9 mouse cellular contexts compared by ENCODE assay signal in the genomic region with DNA sequence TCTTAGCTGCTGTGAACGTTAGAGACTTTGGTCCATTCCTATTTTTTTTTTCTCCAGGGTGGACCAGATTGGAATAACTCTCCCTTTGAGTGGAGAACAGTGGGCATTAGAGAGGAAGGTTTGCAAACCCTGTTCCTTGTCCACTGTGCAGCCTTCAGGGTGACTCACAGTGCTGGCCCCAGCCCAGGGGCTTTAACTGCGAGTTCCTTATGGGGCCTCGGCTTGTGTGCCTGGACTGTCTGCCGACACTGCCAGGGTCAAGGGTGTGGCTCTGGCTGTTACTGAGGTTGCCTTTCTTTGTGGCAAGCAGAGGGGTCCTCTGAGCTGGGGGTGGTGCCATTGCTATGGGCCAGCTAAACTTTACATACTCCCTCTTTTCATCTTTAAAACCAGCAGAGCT. TPM values are rescaled to one million over a fixed set of nuclear protein-coding genes. Genes with fewer than 3 reads are reported as not detected.
DNase-seq lines count a peak whose midpoint lies in the region; ATAC-seq and TF ChIP-seq lines count a peak whose summit lies in the region.
"Had no signal": no experiment of that assay in that cellular context is flagged by ENCODE, and none has a peak within 500 bp of the region (broad histone marks: within the 10 kb centered on the region; RNA-seq: fewer than 3 reads in every experiment).

No protein-coding gene starts in this region.

- H3K4me2 ChIP-seq in midbrain, embryonic 13.5 days (replicated peaks) = no peak overlapping the region
- H3K4me2 ChIP-seq in midbrain, embryonic 16.5 days (ENCODE audit: low read length) = no peak overlapping the region
- H3K4me2 ChIP-seq in stomach, postnatal 0 days (replicated peaks; ENCODE audit: low read depth) = 0 out of 2 replicates have a peak overlapping the region, but pooled peaks have one; percentile 1
- H3K4me2 ChIP-seq in kidney, embryonic 15.5 days = no peak overlapping the region
- no peak overlapping the region for H3K4me2 ChIP-seq in hindbrain, embryonic 12.5 days (replicated peaks)
- H3K4me2 ChIP-seq: embryonic facial prominence, embryonic 13.5 days had no signal

- peaks cover 10% of the 10 kb centered on the region; the same call in 1 of the 2 replicates for H3K4me1 ChIP-seq in cerebellum, adult 2 months (ENCODE audit: control insufficient read depth, insufficient read depth, low read length)
- peaks cover 22% of the 10 kb centered on the region for H3K4me1 ChIP-seq in midbrain, embryonic 13.5 days (replicated peaks)
- peaks cover 14% of the 10 kb centered on the region for H3K4me1 ChIP-seq in midbrain, embryonic 16.5 days (ENCODE audit: control insufficient read depth, insufficient read depth, low read length)
- peaks cover 55% of the 10 kb centered on the region for H3K4me1 ChIP-seq in heart, embryonic 10.5 days
- H3K4me1 ChIP-seq in stomach, postnatal 0 days (replicated peaks; ENCODE audit: control insufficient read depth, insufficient read depth) = peaks cover 10% of the 10 kb centered on the region; the same call in 1 of the 2 replicates
- peaks cover 24% of the 10 kb centered on the region for H3K4me1 ChIP-seq in kidney, embryonic 15.5 days
- peaks cover 12% of the 10 kb centered on the region for H3K4me1 ChIP-seq in hindbrain, embryonic 12.5 days

- TF ChIP-seq CTCF in cerebellum, adult 2 months (IDR thresholded peaks at IDR 0.05; ENCODE audit: borderline replicate concordance, insufficient read depth, low read depth, low read length) = no peak
- TF ChIP-seq CTCF in stomach, postnatal 0 days (IDR thresholded peaks at IDR 0.05; ENCODE audit: low read depth) = no peak

- WGBS in cerebellum, adult 2 months = 12% methylated on average over 4 of the region's 4 CpGs
- 76% methylated on average over 4 of the region's 4 CpGs for WGBS in midbrain, embryonic 13.5 days
- WGBS in midbrain, embryonic 16.5 days = 80% methylated on average over 4 of the region's 4 CpGs
- WGBS in heart, embryonic 10.5 days = 52% methylated on average over 4 of the region's 4 CpGs
- WGBS in stomach, postnatal 0 days = 13% methylated on average over 4 of the region's 4 CpGs
- 60% methylated on average over 4 of the region's 4 CpGs for WGBS in kidney, embryonic 15.5 days
- 74% methylated on average over 4 of the region's 4 CpGs for WGBS in hindbrain, embryonic 12.5 days

- no peak for TF ChIP-seq EP300 in stomach, postnatal 0 days (optimal IDR thresholded peaks at IDR 0.05)

- no peak for ATAC-seq in midbrain, embryonic 13.5 days
- ATAC-seq in midbrain, embryonic 16.5 days = no peak
- peak; percentile 58 for ATAC-seq in stomach, postnatal 0 days (ENCODE audit: low FRiP score, low TSS enrichment)
- ATAC-seq in kidney, embryonic 15.5 days (replicated peaks; ENCODE audit: low FRiP score) = no peak
- no peak for ATAC-seq in hindbrain, embryonic 12.5 days (ENCODE audit: low FRiP score)

- H3K27me3 ChIP-seq in cerebellum, adult 2 months (ENCODE audit: control insufficient read depth, insufficient read depth, low read length) = no peaks in the 10 kb centered on the region
- H3K27me3 ChIP-seq in midbrain, embryonic 13.5 days = no peaks in the 10 kb centered on the region
- H3K27me3 ChIP-seq in midbrain, embryonic 16.5 days (ENCODE audit: control insufficient read depth, insufficient read depth, low read depth, low read length) = no peaks in the 10 kb centered on the region
- H3K27me3 ChIP-seq in heart, embryonic 10.5 days (ENCODE audit: insufficient read depth, poor library complexity, severe bottlenecking) = no peaks in the 10 kb centered on the region
- no peaks in the 10 kb centered on the region for H3K27me3 ChIP-seq in stomach, postnatal 0 days (ENCODE audit: control insufficient read depth, insufficient read depth, low read length)
- no peaks in the 10 kb centered on the region for H3K27me3 ChIP-seq in kidney, embryonic 15.5 days
- no peaks in the 10 kb centered on the region for H3K27me3 ChIP-seq in hindbrain, embryonic 12.5 days
- H3K27me3 ChIP-seq: embryonic facial prominence, embryonic 13.5 days had no signal

- H3K36me3 ChIP-seq in midbrain, embryonic 13.5 days = peaks cover 41% of the 10 kb centered on the region
- peaks cover 12% of the 10 kb centered on the region; the same call in 1 of the 2 replicates for H3K36me3 ChIP-seq in midbrain, embryonic 16.5 days (ENCODE audit: control insufficient read depth, insufficient read depth, low read length)
- H3K36me3 ChIP-seq in heart, embryonic 10.5 days = peaks cover 30% of the 10 kb centered on the region
- H3K36me3 ChIP-seq in stomach, postnatal 0 days (ENCODE audit: control insufficient read depth, insufficient read depth, low read length) = peaks cover 6% of the 10 kb centered on the region; the same call in 1 of the 2 replicates
- H3K36me3 ChIP-seq in kidney, embryonic 15.5 days = peaks cover 36% of the 10 kb centered on the region
- peaks cover 24% of the 10 kb centered on the region for H3K36me3 ChIP-seq in hindbrain, embryonic 12.5 days

- TF ChIP-seq POLR2A in cerebellum, adult 2 months (IDR thresholded peaks at IDR 0.05; ENCODE audit: borderline replicate concordance, insufficient read depth, low read length) = no peak

- H3K9ac ChIP-seq in midbrain, embryonic 13.5 days (replicated peaks) = 0 out of 2 replicates have a peak overlapping the region, but pooled peaks have one; percentile 2
- no peak overlapping the region for H3K9ac ChIP-seq in midbrain, embryonic 16.5 days (ENCODE audit: low read depth, low read length)
- H3K9ac ChIP-seq in stomach, postnatal 0 days (ENCODE audit: low read length) = peak overlapping the region; percentile 23
- H3K9ac ChIP-seq in kidney, embryonic 15.5 days = no peak overlapping the region
- H3K9ac ChIP-seq in hindbrain, embryonic 12.5 days = no peak overlapping the region
- H3K9ac ChIP-seq: embryonic facial prominence, embryonic 13.5 days had no signal

- no peaks in the 10 kb centered on the region for H3K9me3 ChIP-seq in midbrain, embryonic 13.5 days
- no peaks in the 10 kb centered on the region for H3K9me3 ChIP-seq in midbrain, embryonic 16.5 days (replicated peaks; ENCODE audit: control insufficient read depth, low read length, poor library complexity, severe bottlenecking)
- no peaks in the 10 kb centered on the region for H3K9me3 ChIP-seq in heart, embryonic 10.5 days
- H3K9me3 ChIP-seq in stomach, postnatal 0 days (ENCODE audit: control insufficient read depth, low read length) = no peaks in the 10 kb centered on the region
- no peaks in the 10 kb centered on the region for H3K9me3 ChIP-seq in kidney, embryonic 15.5 days (replicated peaks)
- no peaks in the 10 kb centered on the region for H3K9me3 ChIP-seq in hindbrain, embryonic 12.5 days (replicated peaks)
- H3K9me3 ChIP-seq: embryonic facial prominence, embryonic 13.5 days had no signal

- H3K4me3 ChIP-seq in cerebellum, adult 2 months (replicated peaks; ENCODE audit: insufficient read depth, low read depth, low read length) = no peak overlapping the region
- H3K4me3 ChIP-seq in midbrain, embryonic 13.5 days (replicated peaks) = no peak overlapping the region
- no peak overlapping the region for H3K4me3 ChIP-seq in midbrain, embryonic 16.5 days (ENCODE audit: low read depth, low read length)
- H3K4me3 ChIP-seq in heart, embryonic 10.5 days = no peak overlapping the region
- H3K4me3 ChIP-seq in stomach, postnatal 0 days (ENCODE audit: low read depth, low read length) = no peak overlapping the region
- no peak overlapping the region for H3K4me3 ChIP-seq in kidney, embryonic 15.5 days (replicated peaks)
- H3K4me3 ChIP-seq in hindbrain, embryonic 12.5 days = no peak overlapping the region
- H3K4me3 ChIP-seq: embryonic facial prominence, embryonic 13.5 days had no signal

- 0 out of 2 replicates have a peak overlapping the region, but pooled peaks have one; percentile 43 for H3K27ac ChIP-seq in cerebellum, adult 2 months (ENCODE audit: insufficient read depth, low read length)
- H3K27ac ChIP-seq in midbrain, embryonic 13.5 days = no peak overlapping the region
- no peak overlapping the region for H3K27ac ChIP-seq in midbrain, embryonic 16.5 days (ENCODE audit: low read length)
- peak overlapping the region; percentile 65 for H3K27ac ChIP-seq in heart, embryonic 10.5 days
- H3K27ac ChIP-seq in stomach, postnatal 0 days (replicated peaks) = peak overlapping the region; percentile 70
- H3K27ac ChIP-seq in kidney, embryonic 15.5 days = no peak overlapping the region
- H3K27ac ChIP-seq in hindbrain, embryonic 12.5 days = no peak overlapping the region
- H3K27ac ChIP-seq: embryonic facial prominence, embryonic 13.5 days had no signal

- DNase-seq in cerebellum, adult 2 months = peak; percentile 48 to 71
- DNase-seq in cerebellum, postnatal 10 days = no peak
- DNase-seq in heart, embryonic 10.5 days (ENCODE audit: low spot score) = no peak
- peak; percentile 62 for DNase-seq in stomach, postnatal 0 days (ENCODE audit: low spot score)

RNA-seq across cellular contexts. Expression of gene Wrb, which starts 5.8 kb away (rescaled TPM):
- polyA plus RNA-seq in cerebellum, adult 2 months (2012; rRNA removed) = 138 and 145 TPM in 2 replicates
- 167 and 171 TPM in 2 replicates for polyA plus RNA-seq in midbrain, embryonic 13.5 days (2015; fragmentation: Nextera tagmentation; extraction: Ambion mirVana)
- 242 and 245 TPM in 2 replicates for polyA plus RNA-seq in midbrain, embryonic 16.5 days (2015; fragmentation: Nextera tagmentation; extraction: Ambion mirVana)
- polyA plus RNA-seq in heart, embryonic 10.5 days (2016; fragmentation: Nextera tagmentation; extraction: Ambion mirVana) = 94.3 and 111 TPM in 2 replicates
- polyA plus RNA-seq in stomach, postnatal 0 days (2015; fragmentation: Nextera tagmentation; extraction: Ambion mirVana) = 29.9 and 33.1 TPM in 2 replicates
- polyA plus RNA-seq in kidney, embryonic 15.5 days (2015; fragmentation: Nextera tagmentation; extraction: Ambion mirVana) = 67.1 and 68.6 TPM in 2 replicates
- polyA plus RNA-seq in hindbrain, embryonic 12.5 days (2016; fragmentation: Nextera tagmentation; extraction: Ambion mirVana) = 117 and 121 TPM in 2 replicates

RNA-seq across cellular contexts. Expression of gene Hmgn1, which starts 23.5 kb away (rescaled TPM):
- polyA plus RNA-seq in cerebellum, adult 2 months (2012; rRNA removed) = 76.0 and 78.7 TPM in 2 replicates
- polyA plus RNA-seq in midbrain, embryonic 13.5 days (2015; fragmentation: Nextera tagmentation; extraction: Ambion mirVana) = 509 and 559 TPM in 2 replicates
- polyA plus RNA-seq in midbrain, embryonic 16.5 days (2015; fragmentation: Nextera tagmentation; extraction: Ambion mirVana) = 304 and 377 TPM in 2 replicates
- polyA plus RNA-seq in heart, embryonic 10.5 days (2016; fragmentation: Nextera tagmentation; extraction: Ambion mirVana) = 554 and 714 TPM in 2 replicates
- 334 and 365 TPM in 2 replicates for polyA plus RNA-seq in stomach, postnatal 0 days (2015; fragmentation: Nextera tagmentation; extraction: Ambion mirVana)
- polyA plus RNA-seq in kidney, embryonic 15.5 days (2015; fragmentation: Nextera tagmentation; extraction: Ambion mirVana) = 696 and 818 TPM in 2 replicates
- polyA plus RNA-seq in hindbrain, embryonic 12.5 days (2016; fragmentation: Nextera tagmentation; extraction: Ambion mirVana) = 655 and 709 TPM in 2 replicates

RNA-seq across cellular contexts. Expression of gene Lca5l, which starts 41.1 kb away (rescaled TPM):
- 2.1 and 2.5 TPM in 2 replicates for polyA plus RNA-seq in cerebellum, adult 2 months (2012; rRNA removed)
- 1.6 and 1.8 TPM in 2 replicates for polyA plus RNA-seq in midbrain, embryonic 13.5 days (2015; fragmentation: Nextera tagmentation; extraction: Ambion mirVana)
- polyA plus RNA-seq in midbrain, embryonic 16.5 days (2015; fragmentation: Nextera tagmentation; extraction: Ambion mirVana) = 1.7 and 2.4 TPM in 2 replicates
- polyA plus RNA-seq in heart, embryonic 10.5 days (2016; fragmentation: Nextera tagmentation; extraction: Ambion mirVana) = 1.3 TPM in 2 replicates
- 1.1 and 1.4 TPM in 2 replicates for polyA plus RNA-seq in stomach, postnatal 0 days (2015; fragmentation: Nextera tagmentation; extraction: Ambion mirVana)
- polyA plus RNA-seq in kidney, embryonic 15.5 days (2015; fragmentation: Nextera tagmentation; extraction: Ambion mirVana) = 0.91 and 1.5 TPM in 2 replicates
- polyA plus RNA-seq in hindbrain, embryonic 12.5 days (2016; fragmentation: Nextera tagmentation; extraction: Ambion mirVana) = 1.6 TPM in 2 replicates

RNA-seq across cellular contexts. Expression of gene Sh3bgr, which starts 49.3 kb away (rescaled TPM):
- polyA plus RNA-seq in cerebellum, adult 2 months (2012; rRNA removed) = 38.3 and 54.5 TPM in 2 replicates
- polyA plus RNA-seq in midbrain, embryonic 13.5 days (2015; fragmentation: Nextera tagmentation; extraction: Ambion mirVana) = 1.3 and 1.7 TPM in 2 replicates
- polyA plus RNA-seq in midbrain, embryonic 16.5 days (2015; fragmentation: Nextera tagmentation; extraction: Ambion mirVana) = 1.5 and 2.3 TPM in 2 replicates
- 465 and 713 TPM in 2 replicates for polyA plus RNA-seq in heart, embryonic 10.5 days (2016; fragmentation: Nextera tagmentation; extraction: Ambion mirVana)
- polyA plus RNA-seq in stomach, postnatal 0 days (2015; fragmentation: Nextera tagmentation; extraction: Ambion mirVana) = 32.1 and 35.6 TPM in 2 replicates
- 10.1 and 10.2 TPM in 2 replicates for polyA plus RNA-seq in kidney, embryonic 15.5 days (2015; fragmentation: Nextera tagmentation; extraction: Ambion mirVana)
- 3.0 and 3.2 TPM in 2 replicates for polyA plus RNA-seq in hindbrain, embryonic 12.5 days (2016; fragmentation: Nextera tagmentation; extraction: Ambion mirVana)

Comparison
In these comparisons a context has a peak if more than half of its experiments do, and no peak if none do; other contexts are left out.
1. DNase-seq: peak in cerebellum, adult 2 months (2 of 2) and stomach, postnatal 0 days (single experiment); none in cerebellum, postnatal 10 days (0 of 2) and heart, embryonic 10.5 days (single experiment).
2. H3K9ac ChIP-seq: peak in midbrain, embryonic 13.5 days (single experiment) and stomach, postnatal 0 days (single experiment); none in midbrain, embryonic 16.5 days (single experiment), kidney, embryonic 15.5 days (single experiment) and hindbrain, embryonic 12.5 days (single experiment).
3. H3K27ac ChIP-seq: peak in cerebellum, adult 2 months (single experiment), heart, embryonic 10.5 days (single experiment) and stomach, postnatal 0 days (single experiment); none in midbrain, embryonic 13.5 days (single experiment), midbrain, embryonic 16.5 days (single experiment), kidney, embryonic 15.5 days (single experiment) and hindbrain, embryonic 12.5 days (single experiment).